Mouse (Mus musculus) fat pad, adult 2 months (tissue): ENCODE data around the gene Rcor1.
A peak's percentile ranks its signal among the peaks of the same experiment; 100 is the strongest.

ENCODE experiments used
- DNase-seq: peaks from one replicate; pipeline ENCODE4 v3.0.0-alpha.2; 2011; ENCODE audit warnings: low read depth, low spot score; ENCODE audit errors: extremely low read depth

Rcor1 gene

DNA sequence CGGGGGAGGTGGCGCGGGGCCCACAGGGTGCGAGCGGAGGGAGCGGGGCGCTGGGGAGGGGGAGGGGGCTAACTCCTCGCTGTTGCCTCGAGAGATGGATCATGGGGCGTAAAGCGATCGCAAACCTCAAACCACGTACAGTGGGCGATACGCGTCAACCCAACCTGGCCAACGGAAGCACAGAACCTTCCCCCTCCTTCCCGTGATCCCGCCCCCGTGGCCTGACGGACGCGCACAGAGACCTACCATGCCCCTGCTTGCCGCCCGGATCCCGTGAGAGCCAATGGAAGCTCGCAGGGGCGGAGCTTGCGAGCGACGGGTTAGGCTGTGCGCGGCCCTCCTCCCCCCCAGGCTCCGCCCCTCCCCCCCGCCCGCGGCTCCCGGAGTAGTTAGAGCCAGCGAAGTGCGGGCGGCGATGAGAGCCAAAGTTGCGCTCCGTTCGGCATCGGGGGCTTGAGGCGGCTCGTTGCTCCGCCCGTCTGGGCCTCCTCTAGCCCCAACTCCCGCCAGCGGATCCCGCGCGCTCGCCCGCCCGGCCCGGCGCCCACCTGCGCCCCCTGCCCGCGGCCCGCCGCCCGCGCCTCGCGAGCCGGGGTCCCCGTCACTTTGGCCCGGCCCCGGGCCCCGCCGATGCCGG is at the start of gene Rcor1:
TSS of gene Rcor1 (plus strand) at position 376 of the 637 bp plus-strand sequence.
- peak; percentile 81 for DNase-seq

DNA sequence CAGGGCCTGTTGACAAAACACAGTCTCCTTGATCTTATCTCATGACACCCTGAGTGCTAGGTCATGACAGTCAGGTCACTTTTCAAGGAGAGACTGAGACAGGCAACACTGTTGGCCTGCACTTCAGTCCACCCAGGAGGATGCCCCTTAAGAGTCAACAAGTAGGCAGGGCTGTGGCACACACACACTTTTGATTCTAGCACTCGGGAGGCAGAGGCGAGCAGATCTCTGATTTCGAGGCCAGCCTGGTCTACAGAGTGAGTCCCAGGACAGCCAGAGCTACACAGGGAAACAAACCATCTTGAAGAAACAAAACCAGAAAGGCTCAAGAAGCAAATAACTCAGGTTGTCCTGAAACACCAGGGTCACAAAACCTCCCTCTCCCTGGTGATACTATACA is 49.7 kb upstream of the Rcor1 start:
- no peak for DNase-seq

DNA sequence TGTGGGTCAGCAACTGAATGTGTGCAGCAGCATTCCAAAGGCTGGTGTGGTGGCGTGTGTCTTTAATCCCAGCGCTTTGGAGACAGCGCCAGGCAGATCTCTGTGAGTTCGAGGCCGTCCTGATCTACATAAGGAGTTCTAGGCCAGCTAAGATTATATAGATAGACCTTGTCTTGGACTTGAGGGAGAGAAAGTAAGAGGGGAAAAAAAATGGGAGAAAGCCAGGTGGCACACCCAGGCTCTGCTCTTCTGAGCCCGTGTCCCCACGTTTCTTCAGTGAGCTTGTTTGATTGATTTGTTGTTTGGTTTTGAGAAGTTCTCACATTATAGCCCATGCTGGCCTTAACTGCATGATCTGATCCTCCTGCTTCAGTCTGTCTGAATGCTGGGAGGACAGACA is 48.7 kb upstream of the Rcor1 start:
- no peak for DNase-seq

DNA sequence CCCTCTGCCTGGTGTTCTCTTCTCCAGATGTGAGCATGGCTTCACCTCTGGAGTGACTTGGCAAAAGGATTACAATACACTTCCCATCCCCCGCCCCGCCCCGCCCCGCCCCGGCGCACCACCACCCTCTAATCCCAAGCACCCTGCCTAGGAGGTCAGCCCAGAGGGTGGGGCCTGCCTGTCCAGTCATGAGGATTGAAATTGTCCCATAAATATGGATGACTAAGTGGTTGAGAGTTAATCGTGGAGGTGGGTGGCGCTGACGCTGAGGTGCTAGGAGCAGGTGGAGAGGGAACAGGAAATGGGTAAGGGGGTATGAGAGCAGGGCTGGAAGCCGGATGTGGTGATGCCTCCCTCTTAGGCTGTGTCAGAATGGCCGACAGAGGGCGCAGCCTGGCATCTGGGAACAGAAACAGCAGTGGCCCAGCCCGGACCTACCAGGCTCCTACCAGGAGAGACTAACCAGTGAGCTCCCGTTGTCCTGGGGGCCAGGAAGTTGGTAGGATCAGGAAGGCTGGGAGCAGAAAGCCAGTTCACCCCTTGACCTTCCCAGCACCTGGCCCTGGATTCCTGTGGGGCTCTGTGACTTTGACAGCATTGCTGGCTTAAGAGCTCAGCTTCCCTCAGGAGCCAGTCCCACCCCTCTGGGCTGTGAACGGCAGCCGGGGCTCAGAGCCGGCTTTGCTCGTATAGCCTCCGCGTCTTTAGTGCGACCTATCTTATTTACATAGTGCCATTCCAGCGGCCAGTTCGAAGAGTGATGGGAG is 47.6 kb upstream of the Rcor1 start:
- DNase-seq: no peak

DNA sequence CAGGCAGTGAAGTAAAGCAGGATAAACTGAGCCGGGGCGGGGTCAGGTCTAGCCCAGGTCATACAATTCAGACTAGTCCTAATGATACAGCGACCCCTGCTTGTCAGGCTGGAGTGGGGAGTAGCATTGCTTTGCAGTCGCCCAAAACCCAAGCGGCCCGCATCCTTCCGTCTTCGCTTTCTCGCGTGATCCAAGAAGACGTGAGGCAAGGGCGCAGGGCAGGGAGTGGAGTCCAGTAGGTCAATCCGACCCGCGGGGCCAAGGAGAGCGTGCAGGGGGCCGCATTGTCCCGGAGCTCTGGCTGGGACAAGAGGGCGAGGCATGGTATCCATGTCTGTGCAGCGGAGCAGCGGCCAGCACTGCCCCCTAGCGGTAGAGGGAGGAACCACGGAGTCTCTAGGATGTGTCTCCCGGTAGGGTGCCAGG is 47.0 kb upstream of the Rcor1 start:
- no peak for DNase-seq

DNA sequence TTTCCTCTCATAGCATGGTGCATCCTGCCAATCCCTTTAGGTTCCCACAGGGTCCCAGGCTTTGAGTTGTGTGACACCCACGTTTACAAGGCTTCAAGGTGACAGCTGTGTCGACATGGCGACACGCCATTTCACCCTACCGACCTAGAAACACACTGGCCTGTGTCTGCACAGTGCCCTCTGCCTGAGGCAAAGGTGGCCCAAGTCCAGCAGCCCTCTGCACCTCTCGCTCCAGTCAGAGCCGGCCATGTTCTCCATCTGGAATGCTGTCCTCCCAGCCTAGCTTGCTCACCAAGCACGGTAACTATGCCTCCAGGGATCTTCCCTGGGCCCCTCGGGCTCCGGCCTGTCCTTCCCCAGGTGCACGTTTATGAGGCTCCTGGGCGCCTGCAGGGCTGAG is 46.4 kb upstream of the Rcor1 start:
- no peak for DNase-seq

DNA sequence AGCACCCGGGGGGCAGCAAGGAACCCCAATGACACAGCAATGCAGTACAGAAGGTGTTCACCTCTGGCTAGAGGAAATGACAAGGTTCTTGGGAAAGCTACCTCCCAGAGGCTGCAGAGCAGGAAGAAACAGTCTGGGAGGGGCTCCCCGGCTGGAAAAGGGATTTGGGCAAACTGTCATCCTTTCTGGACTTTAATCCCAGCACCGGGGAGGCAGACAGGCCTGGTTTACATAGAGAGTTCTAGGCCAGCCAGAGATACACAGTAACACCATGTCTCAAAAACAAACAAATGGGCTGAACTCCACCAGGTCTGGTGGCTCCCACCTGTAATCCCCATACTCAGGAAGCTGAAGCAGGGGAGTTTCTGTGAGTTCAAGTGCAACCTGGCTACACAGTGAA is 45.9 kb upstream of the Rcor1 start:
- DNase-seq: no peak

DNA sequence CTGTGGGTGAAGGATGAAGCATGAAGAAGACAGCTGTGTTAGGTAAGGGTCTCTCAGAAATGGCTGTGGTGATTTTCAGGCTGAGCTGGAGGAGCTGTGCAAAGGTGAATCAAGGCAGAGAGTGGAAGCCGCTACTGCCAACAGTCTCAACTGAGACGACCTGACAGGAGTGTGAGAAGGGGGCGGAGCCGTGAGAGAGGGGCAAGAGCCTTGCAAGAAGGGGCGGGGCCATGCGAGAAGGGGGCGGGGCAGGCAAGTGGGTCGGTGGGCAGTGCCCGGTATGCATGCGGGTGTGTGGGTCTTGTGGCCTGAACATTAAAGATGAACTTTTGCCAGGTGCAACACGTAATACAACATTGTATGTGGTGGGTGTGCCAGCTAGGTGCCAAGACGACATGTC is 44.5 kb upstream of the Rcor1 start:
- DNase-seq: no peak

DNA sequence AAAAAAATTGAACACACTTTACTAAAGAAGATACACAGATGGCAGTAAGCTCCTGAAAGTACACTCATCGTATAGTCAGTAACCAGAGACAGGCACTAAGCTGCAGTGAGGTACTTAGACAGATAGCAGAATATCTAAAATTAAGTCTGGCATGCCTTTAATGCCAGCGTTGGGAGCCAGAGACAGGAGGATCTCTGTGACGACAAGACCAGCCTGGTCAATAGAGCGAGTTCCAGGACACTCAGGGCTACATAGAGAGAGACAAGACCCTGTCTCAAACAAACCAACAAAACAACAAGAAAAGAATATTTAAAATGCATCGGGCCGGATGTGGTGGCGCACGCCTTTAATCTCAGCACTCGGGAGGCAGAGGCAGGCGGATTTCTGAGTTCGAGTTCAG is 41.1 kb upstream of the Rcor1 start:
- DNase-seq: no peak

DNA sequence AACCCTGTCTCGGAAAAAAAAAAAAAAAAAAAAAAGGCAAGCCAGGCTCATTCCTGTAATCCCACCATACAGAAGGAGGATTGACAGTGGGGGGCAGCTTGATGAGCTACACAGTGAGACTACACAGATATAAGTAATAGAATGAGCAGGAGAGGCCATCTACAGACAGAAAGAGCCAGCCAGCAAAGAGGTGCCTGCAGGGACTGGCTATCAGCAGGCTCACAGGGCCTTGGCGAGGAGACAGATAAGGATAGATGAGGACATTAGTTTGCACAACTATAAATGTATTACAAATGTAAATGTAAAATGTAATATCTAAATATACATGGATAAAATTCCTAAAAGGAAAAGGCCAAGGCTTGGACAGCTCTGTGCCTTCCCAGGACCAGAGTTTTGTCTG is 39.3 kb upstream of the Rcor1 start:
- DNase-seq: no peak

DNA sequence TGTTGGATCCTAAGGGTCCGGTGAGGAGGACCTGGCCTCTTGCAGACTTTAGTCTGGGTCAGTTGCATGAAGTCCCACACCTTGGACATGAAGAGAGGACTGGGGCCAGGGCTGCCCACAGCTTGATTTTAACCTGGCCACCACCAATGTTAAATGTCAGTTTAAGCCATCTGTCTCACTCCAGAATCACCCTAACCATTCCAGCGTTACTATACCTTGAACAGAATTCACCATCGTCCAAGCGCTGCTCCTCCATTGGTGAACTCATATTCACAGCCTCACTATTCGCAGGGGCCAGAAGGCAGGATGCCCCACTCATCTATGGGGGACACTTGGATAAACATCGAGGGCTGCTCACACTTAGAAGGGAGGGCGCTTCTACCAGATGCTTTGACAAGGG is 38.2 kb upstream of the Rcor1 start:
- DNase-seq: no peak

DNA sequence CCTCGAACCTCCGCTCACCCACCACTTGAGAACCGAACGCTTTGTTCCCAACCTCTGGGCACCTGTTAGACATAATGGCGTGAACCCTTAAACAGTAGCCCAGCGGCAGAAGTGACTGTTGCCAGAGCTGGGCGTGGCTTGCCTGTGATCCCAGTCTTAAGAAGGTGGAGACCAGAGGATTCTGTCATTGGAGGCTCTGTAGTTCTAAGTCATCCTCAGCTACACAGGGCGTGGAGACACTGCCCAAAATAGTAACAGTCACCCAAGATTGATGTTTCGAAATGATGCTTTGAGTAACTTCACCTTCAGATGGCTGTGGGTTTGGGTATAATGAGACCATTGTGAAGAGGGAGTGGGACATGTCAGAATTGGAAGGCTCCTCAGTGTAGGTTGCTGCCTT is 35.0 kb upstream of the Rcor1 start:
- no peak for DNase-seq

DNA sequence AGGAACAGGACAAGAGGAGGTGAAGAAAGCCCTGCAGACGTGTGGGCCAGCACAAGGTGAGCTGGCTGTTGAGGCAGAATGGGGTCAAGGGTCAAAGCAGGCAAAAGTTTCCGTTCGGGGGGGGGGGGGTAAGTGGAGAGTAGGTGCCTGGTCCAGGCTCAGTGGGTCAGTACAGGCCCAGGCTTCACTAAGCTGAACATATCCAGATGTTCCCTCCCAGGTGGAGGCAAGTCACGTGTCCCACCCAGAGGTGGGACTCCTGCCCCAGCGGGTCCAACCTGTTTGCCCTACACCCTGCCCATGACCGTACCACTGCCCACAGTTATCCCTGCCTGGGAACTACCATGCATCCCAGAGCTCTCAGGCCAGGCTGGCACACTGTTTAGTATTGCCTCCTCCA is 33.3 kb upstream of the Rcor1 start:
- DNase-seq: no peak

DNA sequence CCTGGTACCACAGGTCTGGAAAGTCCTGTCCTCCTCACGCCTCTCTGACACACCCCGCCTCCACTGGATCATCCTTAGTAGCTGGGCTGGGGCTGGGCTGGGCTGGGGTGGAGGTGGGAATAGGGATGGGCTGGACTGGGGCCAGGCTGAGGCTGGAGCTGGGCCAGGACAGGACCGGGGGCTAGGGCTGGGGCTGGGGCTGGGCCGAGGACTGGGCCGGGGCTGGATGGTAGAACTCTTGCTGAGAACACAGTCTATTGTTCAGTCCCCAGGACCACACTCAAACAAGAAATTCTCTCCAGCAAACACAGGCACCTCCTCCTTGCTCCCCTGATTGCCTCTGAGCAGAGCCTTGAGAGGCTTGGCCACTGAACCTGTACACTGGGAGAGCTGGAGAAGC is 32.8 kb upstream of the Rcor1 start:
- no peak for DNase-seq

DNA sequence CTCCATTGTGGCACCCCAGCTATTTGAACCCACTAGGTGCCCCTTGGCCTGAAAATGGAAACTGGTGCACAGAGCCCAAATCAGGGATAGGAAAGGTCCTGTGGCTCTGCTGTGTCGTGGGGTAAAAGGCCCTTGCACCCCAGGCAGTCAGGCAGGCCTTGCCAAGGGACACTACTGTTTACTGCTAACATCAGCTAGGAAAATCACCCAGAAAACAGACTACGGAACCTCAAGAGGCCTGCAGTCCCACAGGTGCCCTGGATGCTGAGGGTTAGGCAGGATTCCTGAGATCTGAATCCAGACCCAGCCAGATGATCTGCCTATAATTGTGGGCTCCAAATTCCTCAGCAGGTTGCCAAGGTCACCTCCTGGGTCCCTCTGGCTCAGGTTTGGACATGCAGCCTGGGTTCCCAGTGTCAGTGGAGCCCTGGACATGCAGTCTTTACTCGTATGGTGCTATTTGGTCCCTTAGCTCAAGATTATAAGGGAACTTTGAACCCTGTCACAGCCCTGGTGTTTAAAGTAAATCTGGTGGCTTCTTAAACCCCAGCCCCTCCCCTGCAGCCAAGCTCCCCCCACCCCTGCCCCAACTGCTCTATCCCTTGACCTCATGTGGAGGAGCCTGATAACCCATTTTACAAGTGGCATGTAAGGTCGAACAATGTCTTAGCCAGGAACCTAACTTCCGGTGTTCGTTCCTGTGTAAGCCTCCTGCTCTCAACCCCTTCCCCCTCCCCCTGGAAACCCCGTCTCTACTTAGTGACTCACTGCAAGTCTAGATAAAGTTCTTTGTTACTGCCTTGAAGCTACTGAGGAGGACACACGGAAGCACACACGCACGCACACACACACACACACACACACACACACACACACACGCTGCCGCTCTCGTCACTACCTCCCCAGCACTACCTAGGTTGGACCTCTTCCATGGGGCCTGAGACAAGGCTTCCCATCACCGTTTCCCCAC is 31.7 kb upstream of the Rcor1 start:
- no peak for DNase-seq

DNA sequence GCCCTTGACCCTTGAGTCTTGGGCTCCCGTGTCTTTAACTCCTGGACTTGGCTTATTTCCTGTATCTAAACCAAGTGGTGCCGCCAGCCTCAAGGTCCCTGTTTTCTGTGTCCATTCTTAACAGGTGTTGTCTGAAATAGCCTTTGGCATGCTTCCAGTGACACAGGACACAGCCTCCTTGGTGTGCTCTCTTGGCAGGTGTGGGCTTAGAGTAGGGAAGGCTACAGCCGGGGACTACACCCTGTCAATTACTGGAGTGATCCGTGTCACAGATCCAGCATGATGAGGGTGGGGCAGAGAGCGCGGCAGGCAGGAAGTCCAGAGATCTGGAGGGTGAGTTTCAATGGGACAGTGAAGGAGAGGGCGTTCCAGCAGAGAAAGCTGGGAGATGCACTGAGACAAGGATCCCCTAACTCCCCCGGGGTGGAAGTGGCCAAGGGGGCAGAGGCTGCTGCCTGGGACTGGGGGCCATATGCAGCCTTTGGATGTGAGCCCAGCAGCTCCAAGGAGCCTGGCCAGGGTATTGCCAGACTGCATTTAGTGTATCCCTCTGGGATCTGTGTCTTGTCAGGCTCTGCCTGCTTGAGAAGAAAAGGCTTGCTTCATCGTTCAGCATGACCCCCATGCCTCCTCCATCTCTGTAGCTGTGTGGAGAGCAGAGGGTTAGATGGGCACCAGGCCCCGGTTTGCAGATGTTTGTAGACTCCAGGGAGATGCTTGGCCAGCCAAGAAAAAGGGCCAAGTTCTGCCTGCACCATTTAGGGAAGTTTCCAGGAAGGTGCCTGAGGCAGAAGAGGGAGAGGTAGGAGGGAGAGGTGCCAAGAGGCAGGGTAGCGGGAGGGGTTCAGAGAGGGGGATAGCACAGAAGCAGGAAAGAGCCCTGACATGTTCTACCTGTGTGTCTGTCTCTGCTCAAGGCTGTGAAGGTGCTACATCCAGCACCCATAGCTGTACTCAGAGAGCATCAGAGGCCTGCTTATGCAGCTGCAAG is 30.4 kb upstream of the Rcor1 start:
- DNase-seq: no peak

DNA sequence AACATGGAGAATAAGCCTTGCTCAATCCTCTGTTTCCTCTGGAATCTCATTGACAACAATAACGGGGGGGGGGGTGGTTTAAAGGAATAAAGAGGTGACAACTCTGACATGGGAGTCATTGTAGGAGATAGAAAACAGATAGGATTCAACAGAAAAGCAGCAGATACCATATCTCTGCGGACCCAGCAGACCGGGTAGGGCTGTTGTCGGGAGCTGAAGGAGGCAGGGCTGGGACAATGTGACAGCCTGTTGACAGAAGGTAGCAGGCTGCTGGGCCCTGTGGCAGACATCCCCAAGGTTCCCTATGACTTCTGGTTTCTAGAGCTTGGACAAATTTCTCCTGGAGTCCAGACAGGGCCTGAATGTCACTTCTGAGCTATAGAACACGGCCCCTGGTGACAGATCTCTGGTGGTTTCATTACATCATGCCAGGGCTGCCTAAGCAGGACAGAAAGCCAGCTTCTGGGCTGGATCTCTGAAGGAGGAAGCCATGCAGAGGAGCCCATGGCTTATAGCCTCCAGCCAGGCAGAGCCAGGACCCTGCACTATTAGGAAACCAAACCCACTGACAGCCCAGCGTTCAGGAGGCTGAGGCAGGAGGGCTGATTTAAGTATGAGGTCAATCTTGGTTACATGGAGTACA is 29.4 kb upstream of the Rcor1 start:
- no peak for DNase-seq

DNA sequence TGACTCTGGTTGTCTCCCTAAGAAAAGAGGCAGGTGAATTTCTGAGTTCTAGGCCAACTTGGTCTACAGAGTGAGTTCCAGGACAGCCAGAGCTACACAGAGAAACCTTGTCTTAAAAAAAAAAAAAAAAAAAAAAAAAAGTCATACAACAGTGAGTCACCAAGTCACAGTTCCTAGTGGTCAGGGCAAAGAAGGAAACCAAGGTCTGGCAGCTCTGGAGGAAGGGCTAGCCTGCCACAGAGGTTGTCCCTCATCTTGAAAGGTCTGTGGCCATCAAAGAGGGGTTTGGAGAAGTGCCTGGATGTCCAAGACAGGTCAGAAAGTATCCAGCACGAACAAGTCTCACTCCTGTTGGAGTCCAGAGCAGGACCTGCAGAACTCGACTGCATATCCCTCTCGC is 22.3 kb upstream of the Rcor1 start:
- no peak for DNase-seq

DNA sequence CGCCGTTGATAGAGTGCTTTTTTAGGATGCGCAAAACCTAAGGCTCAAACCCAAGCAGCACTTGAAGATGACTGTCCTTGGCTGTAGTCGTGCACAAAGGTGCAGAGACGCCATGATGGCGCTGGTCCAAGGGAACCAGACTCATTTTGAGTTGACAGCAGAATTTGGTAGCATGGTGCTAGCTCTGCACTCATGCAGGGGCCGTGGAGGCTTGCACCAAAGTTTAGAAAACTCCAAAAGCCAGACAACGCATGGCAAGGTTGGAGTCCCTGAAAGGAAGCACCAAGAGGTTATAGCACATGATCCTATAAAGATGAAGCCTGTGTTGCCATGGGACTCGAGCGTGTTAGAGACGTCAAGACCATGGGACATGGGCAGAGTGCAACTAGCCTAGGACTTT is 21.1 kb upstream of the Rcor1 start:
- no peak for DNase-seq

DNA sequence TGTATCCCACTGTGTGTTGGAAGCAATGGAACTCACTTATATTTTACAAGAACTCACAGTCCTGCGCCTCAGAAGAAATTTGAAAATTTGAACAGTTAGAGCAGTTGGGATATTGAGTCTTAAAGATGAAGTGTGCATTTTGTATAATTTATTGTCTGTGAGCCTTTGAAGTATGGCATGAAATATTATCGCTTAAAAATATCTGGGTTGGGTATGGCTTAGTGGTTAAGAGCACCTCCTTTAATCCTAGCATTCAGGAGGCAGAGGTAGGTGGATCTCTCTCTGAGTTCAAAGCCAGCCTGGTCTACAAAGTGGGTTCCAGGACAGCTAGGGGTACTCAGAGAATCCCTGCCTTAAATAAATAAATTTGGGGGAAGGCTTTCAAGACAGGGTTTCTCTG is 20.1 kb upstream of the Rcor1 start:
- no peak for DNase-seq
